Mouse (Mus musculus) thymus, adult 2 months (tissue): ENCODE measurements around the gene Actr2.

Experiments
- CTCF ChIP-seq: fragments of 200-500 bp; IDR thresholded peaks from 2 replicates; pipeline ENCODE4 v1.5.1; 2012; ENCODE audit warnings: mild to moderate bottlenecking, control low read depth, low read length, moderate library complexity, borderline replicate concordance; ENCODE audit not compliant: control insufficient read depth, poor library complexity, insufficient read depth; ENCODE audit errors: extremely low read depth
- POLR2A ChIP-seq: fragments of 200-500 bp; IDR thresholded peaks from 2 replicates; pipeline ENCODE4 v1.6.1; 2012; ENCODE audit warnings: mild to moderate bottlenecking, low read length, control low read depth, moderate library complexity; ENCODE audit not compliant: control insufficient read depth, poor library complexity, insufficient read depth; ENCODE audit errors: extremely low read depth

GRCm38 (mm10) chr11:20035972-20036371 lies 76.7 kb downstream of the Actr2 start:
- TF ChIP-seq POLR2A (no peak), CTCF (no peak)
